Mouse (Mus musculus) MN1 (cell line): ENCODE measurements around the gene Ldlrap1.

Experiments
- DNase-seq: peaks from one replicate; pipeline ENCODE4 v3.0.0-alpha.2; 2016; ENCODE audit warnings: low spot score

Gene Ldlrap1

GRCm38 (mm10) chr4:134751682-134752380, 16.0 kb downstream of the Ldlrap1 start:
- no peak for DNase-seq

GRCm38 (mm10) chr4:134750825-134751224, 17.0 kb downstream of the Ldlrap1 start:
- no peak for DNase-seq

GRCm38 (mm10) chr4:134750263-134750662, 17.6 kb downstream of the Ldlrap1 start:
- no peak for DNase-seq

DNA sequence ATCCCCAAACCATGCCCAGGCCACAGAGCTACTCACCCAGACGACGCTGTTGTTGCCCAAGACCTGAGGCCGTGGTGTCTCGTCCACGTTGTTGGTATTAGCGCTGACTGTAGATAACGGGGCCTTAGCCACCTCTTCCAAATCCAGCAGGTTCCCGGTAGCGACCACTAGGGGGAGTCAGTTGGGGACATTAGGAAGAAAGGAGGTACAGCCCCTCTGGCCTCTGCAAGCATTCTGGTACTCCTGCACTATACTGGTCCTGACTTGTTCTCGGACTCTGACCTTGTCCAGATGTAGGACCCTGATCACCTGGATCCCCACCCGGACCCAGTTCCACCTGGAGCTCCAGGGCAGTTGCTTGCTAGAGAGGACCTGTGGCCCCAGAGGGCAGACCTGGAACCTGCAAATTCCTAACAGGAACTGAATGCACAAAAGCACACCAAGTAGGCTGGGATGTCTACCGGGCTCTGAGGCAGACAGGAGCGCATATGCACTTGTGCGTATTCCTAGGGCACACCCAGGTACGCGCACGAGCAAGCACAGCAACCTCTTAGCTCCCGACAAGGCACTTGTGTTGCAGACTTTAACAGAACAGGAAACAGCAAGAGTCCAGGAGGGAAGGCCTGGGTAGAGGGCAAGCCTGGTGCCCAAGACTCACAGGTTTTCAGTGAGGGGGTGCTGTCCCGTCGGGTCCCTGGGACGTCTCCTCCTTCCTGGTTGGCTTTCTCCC, 18.4 kb downstream of the Ldlrap1 start:
- DNase-seq = peak; percentile 30

DNA sequence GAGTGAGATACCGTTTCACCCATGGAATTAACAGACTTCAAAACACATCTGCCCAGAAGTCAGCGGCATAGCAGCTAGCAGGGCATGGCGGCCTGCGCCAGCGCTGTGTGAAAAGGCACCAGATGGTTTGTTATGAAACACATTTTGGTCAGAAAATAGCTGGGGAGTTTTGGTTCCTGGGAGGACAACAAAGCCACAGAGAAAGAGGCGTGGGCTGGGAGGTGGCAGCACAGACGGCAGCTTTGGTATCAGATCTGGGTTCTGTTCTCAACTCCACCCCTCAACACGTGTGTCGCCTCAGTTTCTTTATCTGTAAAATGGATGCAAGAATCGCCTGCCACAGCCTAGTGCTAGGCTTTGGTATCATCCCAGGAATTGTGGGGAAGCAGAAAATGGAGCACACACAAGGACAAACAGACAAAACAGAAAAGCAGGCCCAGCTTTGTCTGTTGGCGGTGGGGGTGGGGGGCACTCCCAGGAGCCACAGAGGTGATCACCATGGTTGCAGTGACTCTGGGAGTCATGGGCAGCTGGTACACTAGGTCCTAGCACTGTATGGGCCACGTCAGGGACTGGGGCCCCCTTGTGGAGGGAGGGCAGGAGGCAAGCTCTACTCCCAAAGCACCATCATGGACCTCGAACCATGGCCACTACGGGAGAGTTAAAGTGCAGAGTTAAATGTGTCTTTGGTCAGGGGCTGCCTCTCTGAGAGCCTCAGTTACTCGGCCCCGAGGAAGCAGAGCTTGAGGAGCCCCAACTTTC, 21.7 kb downstream of the Ldlrap1 start:
- peak; percentile 27 for DNase-seq

DNA sequence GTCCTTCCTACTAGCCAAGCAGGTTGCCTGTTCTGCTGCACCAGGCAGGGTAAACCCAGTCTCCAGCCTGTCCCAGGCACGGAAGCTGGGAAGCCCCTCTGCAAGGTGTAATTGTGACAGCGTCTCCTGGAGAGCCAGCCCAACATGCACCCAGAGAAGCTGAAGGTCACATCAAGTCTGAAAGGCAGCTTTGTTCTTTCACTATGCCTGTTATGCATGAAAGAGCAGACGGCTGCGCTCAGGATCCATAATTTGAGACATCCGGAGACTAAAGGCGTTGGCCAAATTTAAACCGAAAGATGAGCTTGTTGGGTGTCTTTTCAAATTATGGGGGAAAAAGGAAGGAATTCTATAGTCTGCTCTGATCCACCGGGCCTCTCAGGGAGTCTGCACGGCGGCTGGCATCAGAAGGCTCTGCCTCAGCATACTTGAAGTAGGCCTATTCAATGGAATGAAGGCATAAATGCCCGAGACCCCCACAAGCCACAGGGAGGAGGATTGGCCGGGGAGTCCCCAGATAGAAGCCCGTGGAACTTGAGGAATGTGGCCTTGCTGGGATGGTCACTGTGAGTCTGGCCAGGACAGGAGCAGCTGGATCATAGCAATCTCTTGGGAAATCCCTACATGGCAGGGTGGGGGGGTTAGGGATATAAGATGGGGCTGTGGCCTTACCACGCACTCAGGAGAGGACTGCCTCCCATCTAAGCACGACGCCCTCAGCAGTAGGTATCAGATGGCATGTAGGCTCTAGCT, 23.8 kb downstream of the Ldlrap1 start:
- no peak for DNase-seq

- DNase-seq = no peak
Measured at GRCm38 (mm10) chr4:134741949-134742348, 25.9 kb downstream of the Ldlrap1 start.

DNA sequence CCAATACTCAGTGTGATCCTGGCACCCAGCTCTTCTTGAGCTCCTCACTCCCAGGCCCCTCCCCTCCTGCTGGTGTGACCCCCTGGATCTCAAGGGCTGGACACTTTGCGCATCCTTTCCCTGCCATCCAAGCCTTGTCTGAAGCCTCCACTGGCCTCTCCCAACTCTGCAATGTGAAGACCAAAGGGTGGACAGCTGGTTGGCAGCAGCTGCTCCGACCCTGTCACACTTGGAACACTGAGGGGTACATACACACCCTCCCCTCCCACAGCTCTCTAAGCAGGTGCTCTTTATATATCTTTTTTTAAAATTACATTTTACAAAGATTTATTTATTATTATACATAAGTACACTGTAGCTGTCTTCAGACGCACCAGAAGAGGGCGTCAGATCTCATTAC, 27.6 kb downstream of the Ldlrap1 start:
- DNase-seq = no peak

DNA sequence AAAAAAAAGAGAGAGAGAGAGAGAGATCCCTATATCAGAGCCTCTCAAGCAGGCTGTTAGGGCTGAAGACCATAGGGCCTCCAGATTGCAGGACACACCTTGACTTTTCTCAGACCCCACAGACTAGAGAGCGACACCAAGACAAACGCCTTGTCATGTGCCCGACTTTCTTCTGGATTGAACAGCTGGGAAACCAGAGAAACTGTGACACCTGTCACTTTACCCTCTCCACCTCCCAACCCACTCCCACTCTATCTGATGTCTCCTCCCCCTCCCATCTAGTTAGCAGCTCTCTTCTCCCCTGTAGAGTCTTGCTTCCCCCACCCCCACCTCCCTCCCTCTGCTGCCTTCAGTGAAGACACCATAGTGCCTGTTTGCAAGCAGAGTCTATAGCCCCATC, 28.3 kb downstream of the Ldlrap1 start:
- no peak for DNase-seq

DNA sequence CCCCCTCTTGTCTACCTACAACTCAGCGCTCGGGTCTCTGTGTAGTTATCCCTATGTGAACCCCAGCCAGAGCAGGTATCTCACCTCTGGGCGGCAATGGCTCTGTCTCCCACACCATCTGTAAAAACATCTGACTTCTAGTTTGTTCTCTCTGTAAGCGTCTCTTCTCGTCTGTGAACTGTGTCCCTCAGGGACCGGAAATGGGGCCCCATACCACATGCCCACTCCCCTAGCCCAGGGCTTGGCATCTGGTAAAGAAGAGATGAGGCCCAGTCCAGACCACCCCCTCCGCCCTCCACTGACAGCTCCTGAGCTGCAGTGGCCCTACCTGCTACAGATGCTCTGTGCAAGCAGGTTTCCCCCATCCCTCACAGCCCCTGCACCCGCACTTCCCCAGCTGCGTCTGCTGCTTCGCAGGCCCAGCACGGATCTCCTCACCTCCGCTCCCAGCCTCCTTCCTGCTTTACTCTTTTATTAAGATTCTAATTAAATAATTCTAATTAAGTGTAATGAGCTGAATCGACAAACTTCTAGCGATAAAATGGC, 30.4 kb downstream of the Ldlrap1 start:
- no peak for DNase-seq

DNA sequence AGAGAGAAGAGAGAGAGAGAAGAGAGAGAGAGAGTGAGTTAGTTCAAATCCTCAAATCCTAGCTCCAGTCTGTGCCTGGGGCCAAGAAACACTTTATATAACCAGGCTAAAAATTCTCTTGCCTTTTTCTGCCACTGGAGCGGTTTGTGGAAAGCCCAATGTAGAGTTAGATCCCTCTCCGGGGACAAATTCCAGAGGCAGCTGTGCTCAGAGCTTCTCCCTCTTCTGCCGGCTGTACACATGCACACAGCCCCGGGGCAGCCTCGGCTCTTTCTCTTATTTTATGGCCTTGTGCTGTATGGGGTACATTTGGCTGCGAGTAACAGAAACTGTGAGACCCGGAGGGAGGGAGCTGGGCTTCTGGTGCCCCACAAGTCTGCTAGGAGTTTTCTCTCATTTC, 31.7 kb downstream of the Ldlrap1 start:
- no peak for DNase-seq

DNA sequence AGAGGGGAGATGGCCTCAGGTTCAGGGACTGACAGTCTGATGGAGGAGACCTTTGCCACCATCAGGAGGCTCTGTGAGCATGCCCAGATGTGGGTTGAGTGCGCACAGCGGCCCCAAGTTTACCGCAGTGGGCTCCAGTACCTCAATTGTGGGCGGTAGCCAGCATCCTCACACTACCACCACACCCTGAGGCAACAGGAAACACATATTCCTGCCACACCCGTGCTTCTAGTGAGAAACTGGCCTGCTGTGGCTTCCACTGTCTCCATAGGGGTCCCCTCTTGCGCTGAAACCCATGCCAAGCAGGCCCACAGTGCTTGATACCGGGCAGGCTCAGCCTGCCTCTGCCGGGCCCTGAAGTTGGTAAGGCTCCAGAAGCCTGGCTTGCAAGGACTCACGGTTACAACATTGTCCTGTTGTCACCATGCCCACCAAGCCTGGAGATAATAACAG, 33.2 kb downstream of the Ldlrap1 start:
- DNase-seq = peak; percentile 36

GRCm38 (mm10) chr4:134734038-134734628, 33.7 kb downstream of the Ldlrap1 start:
- DNase-seq = no peak

- DNase-seq = no peak
Measured at GRCm38 (mm10) chr4:134733371-134733770, 34.5 kb downstream of the Ldlrap1 start.

- DNase-seq = no peak
Measured at GRCm38 (mm10) chr4:134730106-134730505, 37.7 kb downstream of the Ldlrap1 start.

GRCm38 (mm10) chr4:134725735-134726345, 42.0 kb downstream of the Ldlrap1 start:
- no peak for DNase-seq

GRCm38 (mm10) chr4:134724974-134725373, 42.9 kb downstream of the Ldlrap1 start:
- DNase-seq = no peak

- no peak for DNase-seq
Measured at GRCm38 (mm10) chr4:134723251-134723650, 44.6 kb downstream of the Ldlrap1 start.

GRCm38 (mm10) chr4:134721076-134721475, 46.7 kb downstream of the Ldlrap1 start:
- DNase-seq = no peak

GRCm38 (mm10) chr4:134720371-134720770, 47.5 kb downstream of the Ldlrap1 start:
- DNase-seq = no peak

DNA sequence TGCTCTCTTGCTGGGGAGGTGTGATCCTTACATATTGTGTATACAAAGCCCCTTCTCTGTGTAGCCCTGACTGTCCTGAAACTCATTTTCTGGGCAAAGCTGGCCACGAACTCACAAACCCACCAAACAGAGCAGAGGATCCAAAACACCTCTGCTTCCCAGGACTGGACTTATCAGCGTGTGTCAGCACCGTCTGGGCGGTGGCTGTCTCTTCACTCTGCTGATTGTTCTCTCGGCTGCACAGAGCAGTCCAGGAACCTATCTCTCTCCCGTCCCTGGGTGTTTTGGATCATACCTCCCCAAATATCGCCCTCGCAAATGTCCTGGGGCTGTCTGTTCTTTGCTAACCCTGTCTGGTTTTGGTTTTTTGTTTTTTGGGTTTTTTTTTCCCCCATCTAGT, 48.3 kb downstream of the Ldlrap1 start:
- no peak for DNase-seq
